Mouse (Mus musculus) frontal cortex, adult 2 months (tissue): ENCODE results near the gene Gpr183. TPM values are rescaled to one million over a fixed set of nuclear protein-coding genes. Genes with fewer than 3 reads are reported as not detected.

Experiments
- DNase-seq, 2 experiments: peaks; one replicate each; pipeline ENCODE4 v3.0.0; 2022; ENCODE audit warnings: low spot score in 1 of 2; ENCODE audit errors: extremely low spot score in 1 of 2
- polyA plus RNA-seq: library from polyadenylated mRNA; depleted of rRNA; stranded (reverse); fragments of >200 nt; gene quantifications from 2 replicates; pipeline ENCODE4 v1.2.3, GENCODE M21; 2012

Gene Gpr183
- polyA plus RNA-seq, 1 experiment: 1.6 TPM

DNA sequence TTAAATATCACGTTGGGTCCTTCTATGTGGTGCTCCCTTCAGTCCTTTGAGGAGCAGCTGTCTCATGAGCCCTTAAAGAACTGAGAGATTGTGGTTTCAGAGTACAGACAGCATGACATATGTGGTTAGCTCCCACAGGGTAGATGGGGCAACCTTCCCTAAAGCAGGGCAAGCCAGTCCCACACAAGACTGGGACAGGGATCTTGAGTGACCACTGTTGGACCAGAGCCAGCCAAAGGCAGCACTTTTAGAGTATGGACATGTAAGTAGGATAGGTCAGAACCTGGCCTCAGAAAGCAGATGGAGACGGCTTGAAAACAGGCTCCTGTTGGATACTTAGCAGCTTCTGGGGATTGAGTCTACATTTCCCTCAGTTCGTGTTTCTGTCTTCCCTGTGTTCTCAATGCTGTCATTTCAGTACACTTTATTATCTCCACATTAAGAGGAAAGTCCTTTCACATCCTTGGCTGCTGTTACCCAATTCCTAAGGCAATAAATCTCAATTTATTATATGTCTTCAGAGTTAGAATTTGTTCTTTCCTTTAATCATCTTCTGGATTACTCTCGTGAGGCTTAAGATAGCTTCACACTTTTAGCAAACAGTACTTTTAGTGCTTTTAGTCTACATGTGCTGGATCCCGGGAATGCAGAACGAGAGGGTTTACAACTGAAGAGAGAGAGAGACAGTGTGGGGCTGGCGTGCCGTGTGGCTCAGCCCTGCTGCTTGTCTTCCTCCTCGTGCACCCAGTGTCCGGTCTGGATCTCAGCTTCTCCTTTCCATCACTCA is 6.1 kb downstream of the Gpr183 start:
- DNase-seq: no peak

DNA sequence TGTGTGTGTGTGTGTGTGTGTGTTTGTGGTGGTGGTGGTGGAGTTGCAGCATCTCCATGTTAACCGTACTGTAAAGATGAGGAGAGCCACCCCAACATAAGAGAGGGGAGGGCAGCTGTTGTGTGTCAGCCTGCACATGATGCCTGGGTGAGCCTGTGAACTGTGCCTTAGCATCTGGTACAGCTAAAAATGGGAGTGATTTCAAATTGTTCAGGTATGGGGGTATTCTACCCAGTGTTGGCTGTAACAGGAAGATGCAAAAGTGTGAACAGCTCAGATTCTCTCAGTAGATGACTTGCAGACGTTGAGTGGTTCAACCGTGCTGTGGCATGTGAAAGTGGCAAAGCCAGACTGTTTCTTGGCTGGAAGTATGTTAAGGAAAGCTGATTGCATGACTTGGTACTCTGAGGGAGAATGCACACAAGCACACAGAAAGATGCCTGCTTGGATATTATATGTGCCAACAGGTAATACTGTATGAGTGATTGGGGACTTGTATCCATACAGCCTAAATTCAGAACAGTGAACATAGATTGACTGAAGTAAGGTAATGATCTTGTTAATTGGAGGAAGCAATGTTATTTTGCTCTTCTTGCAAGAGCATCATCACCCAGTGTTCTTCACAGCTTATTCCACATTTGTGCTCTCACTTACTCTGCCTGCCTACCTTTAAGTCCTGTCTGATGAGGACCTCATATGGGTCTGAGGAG is 6.8 kb downstream of the Gpr183 start:
- no peak for DNase-seq

DNA sequence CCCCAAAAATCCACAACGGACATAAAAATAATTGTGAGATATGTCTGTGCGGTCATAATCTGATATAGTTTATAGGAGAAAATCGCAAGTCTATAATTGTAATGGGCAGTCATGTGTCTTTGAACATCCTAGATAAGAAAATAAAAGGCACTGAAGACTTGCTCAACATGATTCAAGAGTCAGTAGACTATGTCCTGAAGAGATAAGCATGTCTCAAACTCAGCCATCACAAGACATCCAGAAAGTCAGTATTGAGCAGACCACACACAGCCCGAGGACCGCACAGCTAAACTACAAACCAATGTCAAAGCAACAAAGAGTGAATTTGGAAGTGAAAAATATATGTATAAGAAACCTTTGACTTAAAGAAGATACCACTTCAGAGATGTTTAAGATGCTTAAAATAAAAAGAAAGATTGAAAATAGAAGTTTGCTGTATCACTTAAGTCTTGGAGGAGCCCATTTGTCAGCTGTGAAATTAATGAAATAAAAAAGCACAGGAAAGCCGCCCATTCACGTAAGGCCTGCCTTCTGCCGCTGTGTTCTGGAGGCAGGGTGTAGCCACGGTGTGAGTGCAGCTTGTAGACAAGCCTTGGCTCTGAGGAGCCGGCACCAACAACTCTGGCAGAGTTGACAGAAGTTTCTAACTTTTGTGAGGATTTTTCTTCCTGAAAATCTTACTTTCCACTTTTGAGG is 7.7 kb downstream of the Gpr183 start:
- DNase-seq: no peak

DNA sequence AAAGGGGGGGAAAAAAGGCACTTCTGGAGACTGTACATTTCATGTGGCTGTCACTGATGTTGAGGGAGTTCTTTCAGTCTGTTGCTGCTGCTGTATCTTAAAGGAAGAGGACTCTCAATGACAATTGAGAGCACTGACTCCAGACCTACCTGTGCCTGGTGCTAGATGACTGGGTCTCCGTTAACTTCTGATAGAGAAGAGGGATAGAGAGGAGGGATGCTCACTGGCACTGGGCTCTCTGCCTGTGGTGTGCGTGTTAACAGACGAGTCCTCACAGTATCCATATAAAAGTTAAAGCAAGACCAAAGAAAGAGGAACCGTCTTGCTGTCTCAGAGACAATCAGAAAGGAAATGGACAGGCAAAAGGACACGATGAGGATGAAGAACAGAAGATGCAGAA is 8.7 kb downstream of the Gpr183 start:
- DNase-seq: no peak

DNA sequence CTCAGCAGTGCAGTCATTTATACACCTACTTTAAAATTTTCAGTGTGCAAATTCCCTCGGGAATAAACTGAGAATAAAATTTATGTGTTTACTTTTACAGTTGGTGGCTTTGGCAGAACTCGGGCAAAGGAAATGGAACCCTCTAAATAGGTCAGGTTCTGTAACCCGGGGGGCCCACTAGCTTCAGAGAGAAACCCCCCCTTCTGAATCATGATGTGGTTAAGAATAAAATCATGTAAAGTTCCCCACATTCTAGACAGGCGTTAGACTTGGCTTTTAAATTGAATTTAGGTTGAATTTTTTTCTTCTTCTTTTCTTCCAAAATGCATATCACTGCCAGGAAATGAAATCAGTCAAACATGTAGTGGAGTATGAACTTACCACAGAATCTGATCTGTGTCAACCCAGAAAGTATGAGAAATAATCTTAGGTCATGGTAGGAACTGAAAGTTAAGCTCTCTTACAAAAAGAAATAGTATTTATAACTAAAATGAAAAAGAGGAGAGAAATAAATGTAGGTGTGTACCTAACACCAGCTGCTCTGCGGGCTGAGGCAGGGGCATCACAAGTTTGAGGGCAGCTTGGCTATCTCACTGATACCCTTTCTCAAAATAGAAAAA is 9.7 kb downstream of the Gpr183 start:
- DNase-seq: no peak

DNA sequence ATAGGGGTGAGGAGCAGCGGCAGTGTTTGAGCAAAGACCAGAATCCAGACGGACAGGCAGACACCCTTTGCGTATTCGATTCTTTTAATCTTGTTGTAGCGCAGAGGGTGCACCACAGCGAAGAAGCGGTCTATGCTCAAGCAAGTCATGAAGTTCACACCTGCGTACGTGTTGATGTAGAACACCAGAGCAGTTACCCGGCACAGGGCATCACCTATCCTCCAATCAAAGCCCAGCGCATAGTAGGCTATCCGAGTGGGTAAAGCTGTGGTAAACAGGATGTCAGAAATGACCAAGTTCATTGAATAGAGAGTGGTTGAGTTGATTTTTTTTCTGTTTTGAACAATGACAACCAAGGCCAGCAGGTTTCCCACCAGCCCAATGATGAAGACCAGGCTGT is 10.4 kb downstream of the Gpr183 start:
- no peak for DNase-seq

DNA sequence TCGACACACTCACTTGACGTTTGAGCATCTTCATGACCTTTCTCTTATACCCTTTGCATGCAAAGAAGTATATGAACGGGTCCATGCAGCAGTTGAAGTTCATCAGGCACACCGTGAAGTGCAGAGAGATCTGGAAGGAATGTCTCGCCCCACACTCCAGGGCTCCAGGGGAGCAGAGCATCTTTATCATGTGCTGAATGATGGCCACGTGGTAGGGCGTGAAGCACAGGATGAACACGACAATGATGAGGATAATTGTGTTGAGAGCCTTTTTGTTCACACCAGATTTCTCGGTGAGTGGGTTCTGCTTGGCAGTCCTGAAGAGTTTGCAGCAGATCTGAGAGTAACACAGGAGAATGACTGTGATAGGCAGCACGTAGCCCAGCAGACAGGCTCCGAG is 10.9 kb downstream of the Gpr183 start:
- no peak for DNase-seq

DNA sequence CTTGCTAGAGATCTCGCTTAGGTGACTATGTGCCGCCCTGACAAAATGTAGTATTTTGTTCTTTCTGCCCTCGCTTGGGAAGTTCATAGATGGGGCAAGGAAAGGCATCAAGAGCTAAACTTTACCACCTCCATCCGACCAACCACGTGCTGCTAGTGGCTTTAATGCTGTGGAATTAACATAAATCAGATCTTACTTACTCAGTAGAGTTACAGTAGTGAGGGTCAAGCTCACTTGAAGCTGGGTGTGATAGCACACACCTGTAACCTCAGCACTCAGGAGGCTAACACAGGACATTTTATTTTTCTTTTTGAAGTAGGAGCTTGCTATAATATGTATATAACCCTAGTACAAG is 13.0 kb downstream of the Gpr183 start:
- no peak for DNase-seq

DNA sequence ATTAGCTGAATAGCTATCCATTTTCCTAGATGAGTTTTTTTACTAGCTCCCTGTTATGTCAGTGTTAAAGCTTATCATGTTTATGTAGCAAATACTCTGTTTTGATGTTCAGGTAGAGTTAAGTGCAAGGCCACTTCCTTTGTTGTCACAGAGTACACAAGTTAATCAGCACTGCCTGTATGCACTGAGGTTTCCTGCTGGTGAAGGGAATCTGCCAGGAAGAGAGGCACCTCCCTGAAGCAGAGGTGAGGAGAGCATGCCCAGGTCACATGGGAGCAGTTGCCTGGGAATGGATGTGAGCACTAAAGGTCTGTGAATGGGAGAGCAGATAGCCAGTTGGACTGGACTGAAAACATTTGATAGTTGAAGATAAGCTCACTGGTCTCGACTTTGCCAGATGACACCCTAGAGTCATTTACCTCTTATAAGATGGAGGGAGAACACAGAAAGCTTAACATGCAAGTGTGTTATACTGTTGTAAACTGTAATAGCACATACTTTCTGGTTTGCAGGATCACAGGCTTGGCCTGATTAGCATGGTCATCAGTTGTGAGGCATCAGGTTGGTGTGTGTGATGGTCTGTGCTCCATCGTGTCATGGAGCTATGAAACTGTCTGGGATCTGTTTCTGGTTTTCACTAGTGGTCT is 13.5 kb downstream of the Gpr183 start:
- DNase-seq: no peak

DNA sequence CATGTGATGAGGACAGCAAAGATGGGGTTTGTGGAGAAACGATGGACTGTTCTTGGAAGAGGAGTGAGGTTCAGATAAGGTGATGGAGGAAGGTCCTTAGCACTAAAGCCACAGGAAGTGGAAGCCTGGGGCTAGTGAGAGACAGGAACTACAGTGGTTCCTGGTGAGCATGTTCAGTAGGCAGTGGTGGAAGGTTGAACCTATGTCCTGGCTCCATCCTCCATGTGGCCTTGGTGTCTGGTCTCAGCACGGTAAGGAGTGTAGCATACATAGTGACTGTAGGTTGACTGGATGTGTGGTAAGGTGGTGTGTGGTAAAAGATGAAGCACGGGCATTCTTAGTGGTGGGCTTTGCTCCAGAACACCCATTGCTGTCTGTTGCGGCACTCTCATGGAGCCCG is 15.1 kb downstream of the Gpr183 start:
- DNase-seq: no peak

DNA sequence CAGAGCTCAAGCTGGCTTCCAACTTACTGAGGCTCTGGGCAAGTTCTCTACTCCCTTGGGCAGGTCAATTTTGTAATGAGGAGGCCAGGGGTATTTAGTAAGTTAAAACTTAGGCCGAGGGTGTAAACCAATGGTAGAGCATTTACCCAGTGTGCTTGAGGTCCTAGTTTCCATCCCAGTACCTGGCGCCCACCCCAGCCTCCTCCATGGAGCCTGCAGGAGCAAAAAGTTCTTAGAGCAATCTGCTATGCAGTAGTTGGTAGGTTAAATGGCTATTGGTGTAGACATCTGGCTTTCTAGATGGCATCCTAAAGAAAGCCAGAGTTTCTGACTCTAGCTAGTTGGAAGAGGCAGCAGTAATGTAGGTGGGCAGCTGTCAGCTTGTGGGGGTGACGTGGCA is 15.6 kb downstream of the Gpr183 start:
- DNase-seq: no peak

DNA sequence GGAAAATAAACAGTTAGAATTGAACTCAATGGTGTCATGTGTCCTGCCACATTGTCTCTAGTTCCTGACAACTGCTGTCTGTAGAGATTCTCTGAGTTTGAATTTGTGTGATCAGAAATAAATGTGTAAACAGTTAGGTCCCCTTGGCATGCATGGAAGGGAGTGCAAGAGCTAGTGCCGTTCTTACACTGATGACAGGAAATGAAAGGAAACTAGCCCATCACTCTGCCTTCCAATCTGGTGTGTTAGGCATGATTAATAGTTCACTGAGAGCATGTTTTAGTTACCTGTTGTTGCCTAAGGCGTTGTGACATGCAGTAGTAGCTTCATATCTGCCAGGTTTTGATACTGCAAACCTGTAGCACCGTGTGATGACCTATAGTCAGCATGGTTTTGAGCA is 17.0 kb downstream of the Gpr183 start:
- no peak for DNase-seq

DNA sequence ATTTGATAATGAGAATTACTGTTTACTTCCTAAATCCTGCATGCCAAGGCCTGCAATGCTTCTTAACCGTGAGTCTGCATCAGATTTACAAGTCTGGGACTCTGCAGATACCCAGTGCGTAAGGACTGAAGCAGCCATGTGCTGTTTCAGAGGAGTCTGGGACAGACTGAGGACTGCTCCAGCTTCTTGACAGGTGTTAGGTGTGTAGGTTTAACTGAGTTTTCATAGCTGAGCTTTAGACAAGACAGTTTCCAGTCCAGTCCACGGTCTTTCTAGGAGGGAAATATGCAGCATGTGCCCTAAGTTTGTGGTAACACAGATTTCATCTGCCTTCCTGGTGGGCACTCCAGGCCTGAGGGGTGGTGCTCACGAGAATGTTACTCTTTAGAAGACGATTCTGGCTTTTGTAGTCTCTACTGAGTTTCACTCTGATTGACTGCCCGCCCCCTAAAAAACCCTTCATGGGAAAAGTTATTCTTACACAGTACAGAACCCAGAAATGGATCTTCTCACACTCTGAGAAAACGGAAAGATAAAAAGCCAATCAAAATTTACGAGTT is 17.7 kb downstream of the Gpr183 start:
- DNase-seq: no peak

DNA sequence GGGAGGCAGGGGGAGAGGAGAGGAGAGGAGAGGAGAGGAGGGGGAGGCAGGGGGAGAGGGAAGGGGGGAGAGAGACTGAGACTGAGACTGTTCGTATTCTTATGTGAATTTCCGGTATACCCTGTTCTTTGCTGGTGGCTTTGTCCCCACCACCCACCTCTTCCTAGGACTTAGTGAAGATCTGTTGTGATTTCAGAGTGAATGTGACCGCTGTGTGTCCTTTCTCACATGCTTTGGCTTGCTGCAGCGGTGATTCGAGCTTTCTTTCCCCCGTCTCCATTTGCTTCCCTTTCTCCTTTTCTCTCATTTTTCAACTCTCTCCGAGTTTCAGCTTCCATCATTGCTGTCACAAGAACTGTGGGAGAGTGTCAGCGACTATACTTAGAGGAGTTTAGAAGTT is 18.3 kb downstream of the Gpr183 start:
- DNase-seq: no peak

DNA sequence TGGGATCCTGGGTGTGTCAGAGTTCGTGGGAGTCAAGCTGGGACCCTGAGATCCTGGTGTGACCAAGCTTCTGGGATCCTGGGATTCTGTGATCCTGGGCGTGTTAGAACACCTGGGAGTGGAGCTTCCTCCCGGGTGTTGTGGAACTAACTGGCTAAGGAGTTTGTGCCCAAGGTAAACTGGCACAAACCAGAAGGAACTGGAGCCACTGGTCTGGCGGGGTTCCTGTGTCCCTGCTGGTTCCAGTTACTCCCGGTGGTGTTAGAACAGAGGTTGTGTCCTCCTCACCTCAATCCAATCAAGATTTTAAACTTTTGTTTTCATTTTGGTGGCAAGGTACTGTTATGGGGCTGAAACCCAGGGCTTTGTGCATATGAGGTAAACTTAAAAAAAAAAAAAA is 18.9 kb downstream of the Gpr183 start:
- DNase-seq: no peak

DNA sequence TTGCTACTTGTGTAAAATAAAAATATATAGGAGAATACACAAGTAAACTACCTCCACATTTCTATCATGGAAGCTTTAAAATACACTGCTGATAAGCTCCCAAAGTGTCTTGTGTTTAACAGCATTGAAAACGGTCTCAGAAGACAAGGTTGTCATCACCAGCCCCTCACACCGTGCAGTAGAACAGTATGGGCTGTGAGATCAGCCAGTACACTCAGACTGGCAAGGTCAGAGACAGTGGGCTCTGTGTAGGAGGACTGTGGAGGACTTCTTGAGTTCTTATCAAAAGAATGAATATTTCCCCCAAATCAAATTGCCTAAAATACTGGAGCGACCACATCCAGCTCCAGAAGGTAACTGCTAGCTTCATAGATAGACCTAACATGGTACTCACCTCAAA is 25.4 kb downstream of the Gpr183 start:
- no peak for DNase-seq

DNA sequence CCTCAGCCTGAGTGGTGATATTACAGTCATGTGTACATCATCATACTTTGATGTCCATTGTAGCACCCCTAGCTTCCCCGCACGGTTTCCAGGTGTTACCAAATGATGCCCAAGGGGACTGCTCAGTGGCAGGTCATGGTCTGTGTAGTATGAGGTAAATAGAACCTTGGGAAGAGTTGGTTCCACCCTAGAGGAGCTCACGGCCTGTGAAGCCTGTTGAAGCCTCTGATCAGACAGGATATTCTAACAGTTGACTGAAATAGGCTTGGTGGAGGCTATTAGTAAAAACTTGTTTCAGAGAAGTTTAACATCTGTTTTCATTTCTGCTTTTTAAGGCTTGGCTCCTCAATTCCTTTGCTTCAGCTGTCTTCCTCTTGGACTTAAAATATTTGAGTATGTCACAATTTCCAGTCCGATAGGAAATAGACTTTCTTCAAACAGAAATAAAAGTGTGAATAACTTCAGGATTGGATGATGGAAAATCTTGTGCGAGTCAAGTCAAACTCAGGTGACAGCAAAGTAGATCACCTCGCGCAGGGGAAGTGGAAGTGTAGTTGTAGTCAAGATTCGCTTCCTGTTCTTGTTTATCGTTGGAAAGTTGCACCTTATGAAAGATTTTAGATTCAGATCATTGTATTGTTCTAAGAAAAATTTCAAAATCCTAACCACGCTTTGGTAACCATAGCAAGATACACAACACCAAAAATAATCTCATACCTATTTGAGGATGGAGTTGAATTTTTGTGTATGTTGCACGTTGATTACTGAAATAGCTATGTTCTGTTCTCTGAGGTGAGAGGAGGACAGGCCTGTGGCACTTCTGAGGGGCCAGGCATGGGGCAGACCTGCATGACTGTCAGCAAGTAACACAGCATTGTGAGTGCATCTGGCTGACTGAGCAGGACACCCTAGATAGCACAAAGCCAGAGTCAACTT is 26.5 kb downstream of the Gpr183 start:
- DNase-seq: no peak

DNA sequence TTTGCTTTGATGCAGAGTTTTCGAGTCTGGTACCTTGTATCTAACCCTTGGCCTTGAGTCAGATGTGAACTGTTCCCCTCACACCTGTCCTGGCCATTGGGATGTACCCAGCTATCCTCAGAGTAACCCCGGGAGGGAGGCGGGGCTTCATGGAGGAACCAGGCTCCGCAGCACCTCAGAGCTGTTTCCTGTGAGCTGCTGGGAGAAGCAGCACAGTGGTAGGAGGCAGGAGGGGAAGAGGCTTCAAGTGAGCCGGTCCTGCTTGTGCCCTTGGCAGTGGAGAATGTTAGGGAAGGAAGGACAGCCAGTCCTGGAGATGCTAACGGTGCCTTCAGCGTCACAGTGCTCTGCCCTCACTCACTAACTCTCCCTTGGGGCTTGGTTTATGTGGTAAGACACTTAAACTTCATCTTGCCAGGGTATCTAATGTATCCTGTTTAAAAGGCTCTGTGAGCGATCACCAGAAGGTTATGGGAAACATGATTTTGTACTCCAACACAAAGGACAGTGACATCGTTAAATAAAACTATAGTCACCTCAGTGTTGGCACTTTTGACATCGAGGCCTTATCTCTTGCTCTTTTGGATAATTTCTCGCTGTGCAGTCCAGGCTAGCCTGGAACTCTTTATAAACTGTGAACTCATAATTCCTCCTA is 27.3 kb downstream of the Gpr183 start:
- no peak for DNase-seq

DNA sequence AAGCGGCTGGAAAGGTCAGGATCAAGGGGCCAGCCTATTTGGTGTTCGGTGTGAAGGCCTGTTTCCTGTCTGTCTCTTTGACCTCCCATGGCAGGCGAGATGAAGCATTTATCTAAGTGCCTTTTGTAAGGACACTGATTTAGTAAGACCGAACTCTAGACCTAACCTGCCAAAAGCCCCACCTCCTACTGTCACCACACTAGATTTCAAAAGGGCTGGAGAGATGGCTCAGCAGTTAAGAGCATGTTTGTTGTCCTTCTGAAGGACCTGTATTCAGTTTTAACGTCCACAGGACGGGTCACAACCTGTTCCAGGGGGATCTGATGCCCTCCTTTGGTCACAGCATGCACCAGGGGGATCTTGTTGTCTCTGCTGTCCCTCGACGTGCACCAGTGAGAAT is 28.1 kb downstream of the Gpr183 start:
- no peak for DNase-seq
